Mouse (Mus musculus) gastrocnemius, adult 8-10 months (tissue): ENCODE data around the gene Prim1. TPM values are rescaled to one million over a fixed set of nuclear protein-coding genes. Genes with fewer than 3 reads are reported as not detected.

Experiments used
- total RNA-seq, 4 experiments: library from RNA; stranded (reverse); gene quantifications; 2 replicates each; pipeline ENCODE4 v1.2.4; 2022

Gene Prim1
- total RNA-seq, 4 experiments from 2014 or later, result 0.40 to 1.0 (median 0.45) TPM

Other genes starting within 250 kb of the Prim1 start
- gene Rdh9, start 238.8 kb upstream of the Prim1 start, total RNA-seq, result under 1 TPM in 3 of 4 experiments, not detected in 1; 0.12 to 0.58 (median 0.56) TPM
- gene Rdh16, start 214.0 kb upstream of the Prim1 start, total RNA-seq, result under 1 TPM in 1 of 4 experiments, not detected in 3; 0.11 TPM
- not detected for gene Rdh19, start 165.2 kb upstream of the Prim1 start, total RNA-seq
- gene Rdh16f2, start 148.7 kb upstream of the Prim1 start, total RNA-seq, result not detected
- gene Rdh7, start 126.4 kb upstream of the Prim1 start, total RNA-seq, result under 1 TPM in 1 of 4 experiments, not detected in 3; 0.40 TPM
- gene Sdr9c7, start 116.7 kb upstream of the Prim1 start, total RNA-seq, result not detected
- not detected for gene Hsd17b6, start 7.6 kb upstream of the Prim1 start, total RNA-seq
- 100 to 1,000 TPM; 367 to 418 (median 380) TPM for gene Naca, start 20.4 kb downstream of the Prim1 start, total RNA-seq
- gene Ptges3, start 43.8 kb downstream of the Prim1 start, total RNA-seq, result 10 to 100 TPM; 70.5 to 81.9 (median 74.5) TPM
- gene Atp5b, start 68.1 kb downstream of the Prim1 start, total RNA-seq, result 1,000 to 10,000 TPM; 3,262 to 3,916 (median 3,403) TPM
- 10 to 100 TPM; 11.3 to 13.9 (median 12.6) TPM for gene Baz2a, start 76.4 kb downstream of the Prim1 start, total RNA-seq
- 10 to 100 TPM; 53.5 to 63.6 (median 60.7) TPM for gene Rbms2, start 165.1 kb downstream of the Prim1 start, total RNA-seq
- under 1 TPM; 0.36 to 0.97 (median 0.58) TPM for gene Gls2, start 179.3 kb downstream of the Prim1 start, total RNA-seq
- 10 to 100 TPM; 30.5 to 33.5 (median 32.4) TPM for gene Spryd4, start 196.6 kb downstream of the Prim1 start, total RNA-seq
- not detected for gene Mip, start 210.7 kb downstream of the Prim1 start, total RNA-seq
- gene Timeless, start 216.9 kb downstream of the Prim1 start, total RNA-seq, result 1 to 10 TPM; 1.4 to 1.9 (median 1.7) TPM
- gene Apon, start 238.9 kb downstream of the Prim1 start, total RNA-seq, result under 1 TPM in 1 of 4 experiments, not detected in 3; 0.21 TPM